Mouse (Mus musculus) limb, embryonic 11.5 days (tissue): ENCODE measurements around the gene Rerg. TPM values are rescaled to one million over a fixed set of nuclear protein-coding genes. Genes with fewer than 3 reads are reported as not detected.
A peak's percentile ranks its signal among the peaks of the same experiment; 100 is the strongest.

ENCODE experiments used
- ATAC-seq: fragments of 200-750 bp; cut with Nextera tagmentation; 2 replicates; pipeline ENCODE4 v1.8.0; 2017; ENCODE audit warnings: low read depth; ENCODE audit not compliant: insufficient number of reproducible peaks, low FRiP score, low TSS enrichment
- DNase-seq: peaks from one replicate; pipeline ENCODE4 v3.0.0-alpha.2; 2015; ENCODE audit warnings: low spot score
- H3K27ac ChIP-seq: fragments of 300-500 bp; sonication (generic); replicated peaks from 2 replicates; pipeline ENCODE4 v1.5.1; 2014; ENCODE audit warnings: low read depth, mild to moderate bottlenecking, low read length
- H3K27me3 ChIP-seq: fragments of 300-500 bp; sonication (generic); 2 replicates; pipeline ENCODE4 v1.6.1; 2014; ENCODE audit warnings: mild to moderate bottlenecking, low read length, mixed read lengths; ENCODE audit not compliant: control insufficient read depth, insufficient read depth
- H3K36me3 ChIP-seq: fragments of 300-500 bp; sonication (generic); 2 replicates; pipeline ENCODE4 v1.6.1; 2014; ENCODE audit warnings: mild to moderate bottlenecking, low read length, moderate library complexity, mixed read lengths; ENCODE audit not compliant: control insufficient read depth, insufficient read depth
- H3K4me1 ChIP-seq: fragments of 300-500 bp; sonication (generic); 2 replicates; pipeline ENCODE4 v1.6.1; 2014; ENCODE audit warnings: low read length, mixed read lengths; ENCODE audit not compliant: control insufficient read depth, insufficient read depth
- H3K4me2 ChIP-seq: fragments of 300-500 bp; sonication (generic); 2 replicates; pipeline ENCODE4 v1.6.1; 2014; ENCODE audit warnings: low read depth, mild to moderate bottlenecking, moderate library complexity; ENCODE audit not compliant: severe bottlenecking
- H3K4me3 ChIP-seq: fragments of 300-500 bp; sonication (generic); 2 replicates; pipeline ENCODE4 v1.5.1; 2014; ENCODE audit warnings: low read depth, low read length
- H3K9ac ChIP-seq: fragments of 300-500 bp; sonication (generic); 2 replicates; pipeline ENCODE4 v1.6.1; 2014; ENCODE audit warnings: mild to moderate bottlenecking, low read length
- H3K9me3 ChIP-seq: fragments of 300-500 bp; sonication (generic); 2 replicates; pipeline ENCODE4 v1.6.1; 2016; ENCODE audit warnings: low read length; ENCODE audit not compliant: control insufficient read depth
- WGBS: fragments of 180-500 bp; shearing (Covaris S2); extraction: QIAGEN DNeasy Blood & Tissue Kit; methylation state at CpG from one replicate; pipeline ENCODE4 v1.1.7; 2014; 5-methylcytosine and 5-hydroxymethylcytosine counted together
- polyA plus RNA-seq: library from polyadenylated mRNA; unstranded; fragments of >200 nt; fragmentation: Nextera tagmentation; extraction: Ambion mirVana; gene quantifications from 2 replicates; pipeline ENCODE4 v1.2.1, GENCODE M21; 2014

Rerg gene
- polyA plus RNA-seq, 1 experiment from 2014 or later: 1.3 TPM

GRCm38 (mm10) chr6:137098232-137099191, 71.8 kb downstream of the Rerg start:
- H3K4me1 ChIP-seq: no peaks in the 10 kb centered on the region
- H3K27ac ChIP-seq: no peak overlapping the region
- H3K9me3 ChIP-seq: no peaks in the 10 kb centered on the region
- no peak overlapping the region for H3K9ac ChIP-seq
- H3K4me3 ChIP-seq: no peak overlapping the region
- H3K36me3 ChIP-seq: no peaks in the 10 kb centered on the region
- peak; percentile 48 for DNase-seq
- 68% methylated on average over 18 of the region's 18 CpGs for WGBS
- H3K4me2 ChIP-seq: no peak overlapping the region
- no peaks in the 10 kb centered on the region for H3K27me3 ChIP-seq
- 0 out of 2 replicates have a peak, but pooled peaks have one; percentile 27 for ATAC-seq

DNA sequence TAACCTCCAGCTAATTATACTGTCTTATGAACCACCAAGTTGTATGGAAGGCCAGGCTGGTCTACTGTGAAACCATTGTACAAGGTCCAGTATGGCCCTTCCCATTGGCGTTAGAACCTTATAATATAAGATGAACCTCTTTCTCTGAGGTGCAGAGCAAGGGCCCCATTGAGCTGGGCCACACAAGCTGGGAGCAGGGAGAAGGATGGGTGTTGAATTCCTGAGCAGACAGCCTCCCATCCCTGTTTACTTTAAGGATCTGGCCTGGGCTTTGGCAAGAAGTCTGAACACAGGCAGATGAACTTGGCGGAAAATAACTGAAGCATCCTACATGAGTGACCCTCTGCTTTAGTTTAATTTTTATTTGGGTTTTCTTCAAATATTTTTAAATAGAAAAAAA, 75.8 kb downstream of the Rerg start:
- H3K27me3 ChIP-seq: no peaks in the 10 kb centered on the region

GRCm38 (mm10) chr6:137088469-137088868, 81.8 kb downstream of the Rerg start:
- ATAC-seq: no peak

More for the DNA sequence above, 75.8 kb downstream of the Rerg start:
- H3K4me3 ChIP-seq: no peak overlapping the region
- DNase-seq: no peak
- no peak overlapping the region for H3K9ac ChIP-seq
- no peaks in the 10 kb centered on the region for H3K36me3 ChIP-seq
- no peak for ATAC-seq
- no peaks in the 10 kb centered on the region for H3K9me3 ChIP-seq
- WGBS: 78% methylated on average over 2 of the region's 2 CpGs
- H3K27ac ChIP-seq: no peak overlapping the region
- H3K4me1 ChIP-seq: no peaks in the 10 kb centered on the region
- no peak overlapping the region for H3K4me2 ChIP-seq

DNA sequence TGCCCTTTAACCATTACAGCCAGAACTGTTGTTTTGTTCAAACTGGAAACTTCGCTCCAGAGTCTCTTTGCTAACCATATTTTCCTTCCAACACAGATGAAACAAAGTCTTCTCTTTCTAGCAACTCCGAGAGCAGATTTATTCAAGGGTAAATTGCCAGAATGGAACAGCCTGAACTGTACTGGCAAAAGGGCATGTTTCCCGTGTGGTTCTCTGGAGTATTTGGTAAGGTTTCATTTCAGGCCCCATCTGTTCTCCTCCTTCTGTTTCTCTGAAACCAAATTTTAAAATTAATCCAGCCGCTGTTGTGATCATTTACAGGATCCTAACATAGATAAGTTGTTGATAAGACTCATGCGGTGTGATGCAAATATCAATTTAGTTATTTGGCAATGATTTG, 82.3 kb downstream of the Rerg start:
- Histone ChIP-seq H3K9me3 (no peaks in the 10 kb centered on the region), H3K4me3 (no peak overlapping the region), H3K27me3 (no peaks in the 10 kb centered on the region), H3K27ac (no peak overlapping the region), H3K4me2 (no peak overlapping the region), H3K36me3 (no peaks in the 10 kb centered on the region), H3K4me1 (no peaks in the 10 kb centered on the region), H3K9ac (no peak overlapping the region)
- WGBS: 83% methylated on average over 5 of the region's 5 CpGs
- ATAC-seq: no peak
- no peak for DNase-seq

More at GRCm38 (mm10) chr6:137088469-137088868, 81.8 kb downstream of the Rerg start:
- Histone ChIP-seq H3K9me3 (no peaks in the 10 kb centered on the region), H3K4me3 (no peak overlapping the region), H3K4me2 (no peak overlapping the region), H3K36me3 (no peaks in the 10 kb centered on the region), H3K27me3 (no peaks in the 10 kb centered on the region), H3K4me1 (no peaks in the 10 kb centered on the region), H3K27ac (no peak overlapping the region), H3K9ac (no peak overlapping the region)
- DNase-seq: no peak
- 79% methylated on average over 6 of the region's 6 CpGs for WGBS

DNA sequence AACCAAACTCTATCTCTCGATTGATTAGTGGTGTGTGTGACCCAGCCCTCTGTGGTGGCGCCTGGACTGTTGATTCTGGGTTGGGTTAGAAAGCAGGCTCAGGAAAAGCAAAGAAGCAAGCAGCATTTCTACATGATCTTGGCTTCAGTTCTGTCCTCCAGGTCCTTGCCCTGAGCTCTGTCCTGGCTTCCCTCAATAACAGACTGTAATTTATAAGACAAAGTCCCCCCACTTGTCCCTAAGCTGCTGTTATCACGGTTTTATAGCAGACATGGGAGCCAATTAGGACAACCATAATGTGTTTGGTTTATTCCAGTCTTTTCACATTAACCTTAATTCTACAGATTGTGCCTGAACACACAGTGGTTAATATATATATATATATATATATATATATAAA, 82.8 kb downstream of the Rerg start:
- H3K36me3 ChIP-seq: no peaks in the 10 kb centered on the region
- no peak overlapping the region for H3K9ac ChIP-seq
- DNase-seq: no peak
- no peak overlapping the region for H3K27ac ChIP-seq
- H3K4me3 ChIP-seq: no peak overlapping the region
- H3K4me1 ChIP-seq: no peaks in the 10 kb centered on the region
- no peak overlapping the region for H3K4me2 ChIP-seq
- no peaks in the 10 kb centered on the region for H3K27me3 ChIP-seq
- WGBS: 62% methylated on average over 3 of the region's 3 CpGs
- no peak for ATAC-seq
- no peaks in the 10 kb centered on the region for H3K9me3 ChIP-seq

DNA sequence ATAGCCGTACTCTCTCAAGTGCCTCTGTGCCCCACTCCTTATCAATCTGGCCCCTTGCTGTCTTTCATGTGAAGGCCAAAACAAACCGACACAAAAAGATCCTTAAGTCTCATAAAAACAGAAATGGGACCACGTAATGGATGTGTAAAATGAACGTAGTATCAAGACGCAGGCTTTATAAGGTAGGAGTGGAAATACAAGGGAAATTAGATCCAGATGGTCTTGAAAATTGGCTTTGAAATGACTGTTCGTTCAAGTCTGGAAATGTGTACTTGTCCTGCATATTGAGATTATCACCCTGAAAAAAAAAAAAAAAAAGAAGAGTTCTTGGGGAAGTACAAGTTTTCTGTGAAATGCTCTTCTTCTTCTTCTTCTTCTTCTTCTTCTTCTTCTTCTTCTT, 90.6 kb downstream of the Rerg start:
- Histone ChIP-seq H3K9ac (no peak overlapping the region), H3K36me3 (no peaks in the 10 kb centered on the region), H3K9me3 (no peaks in the 10 kb centered on the region), H3K27ac (no peak overlapping the region), H3K27me3 (no peaks in the 10 kb centered on the region), H3K4me3 (no peak overlapping the region), H3K4me1 (no peaks in the 10 kb centered on the region), H3K4me2 (no peak overlapping the region)
- DNase-seq: no peak
- 20% methylated on average over 6 of the region's 6 CpGs for WGBS
- no peak for ATAC-seq

DNA sequence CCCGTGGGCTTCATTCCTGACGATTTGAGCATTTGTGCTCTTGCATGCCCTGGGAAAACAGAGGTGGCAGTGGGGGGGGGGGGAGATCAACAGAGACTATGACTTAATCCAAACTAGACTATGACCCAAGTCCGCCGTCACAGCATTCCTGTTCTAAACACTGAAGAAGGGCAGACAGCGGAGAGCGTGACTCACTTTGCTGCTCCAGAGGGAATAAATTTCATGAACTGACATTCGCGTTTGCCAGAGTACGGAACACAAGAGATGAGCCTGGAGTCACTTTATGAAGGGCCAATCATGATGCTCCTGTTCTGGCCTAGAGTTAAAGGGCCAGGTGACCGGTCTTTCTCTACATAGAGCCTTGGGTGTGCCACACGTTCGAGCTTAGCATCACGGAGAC, 93.6 kb downstream of the Rerg start:
- no peak overlapping the region for H3K9ac ChIP-seq
- H3K4me2 ChIP-seq: no peak overlapping the region
- no peak overlapping the region for H3K4me3 ChIP-seq
- no peaks in the 10 kb centered on the region for H3K9me3 ChIP-seq
- no peak for ATAC-seq
- no peak for DNase-seq
- H3K27ac ChIP-seq: no peak overlapping the region
- H3K36me3 ChIP-seq: no peaks in the 10 kb centered on the region
- H3K4me1 ChIP-seq: no peaks in the 10 kb centered on the region
- no peaks in the 10 kb centered on the region for H3K27me3 ChIP-seq
- 92% methylated on average over 13 of the region's 13 CpGs for WGBS

DNA sequence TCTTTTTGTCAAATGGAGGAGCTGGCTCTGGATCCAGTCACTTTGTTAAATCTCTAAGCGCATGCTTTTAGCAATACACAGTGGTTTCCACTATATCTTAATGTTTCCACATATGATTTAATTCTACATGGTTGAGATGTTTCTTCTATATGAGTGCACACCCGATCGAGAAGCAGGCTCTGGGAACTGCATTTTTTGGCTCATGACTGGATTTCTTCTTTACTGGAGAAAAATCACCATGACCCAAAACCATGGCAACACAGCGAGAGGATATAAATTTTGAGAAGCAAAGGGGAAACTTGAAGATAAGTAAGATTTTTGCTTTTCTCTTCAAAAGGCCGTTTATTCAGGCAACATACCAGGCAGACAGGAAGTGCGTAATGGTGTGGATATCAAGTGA, 94.1 kb downstream of the Rerg start:
- H3K27ac ChIP-seq: no peak overlapping the region
- H3K36me3 ChIP-seq: no peaks in the 10 kb centered on the region
- 87% methylated on average over 6 of the region's 6 CpGs for WGBS
- H3K4me3 ChIP-seq: no peak overlapping the region
- H3K9ac ChIP-seq: no peak overlapping the region
- ATAC-seq (no peak), DNase-seq (no peak)
- H3K4me2 ChIP-seq: no peak overlapping the region
- H3K9me3 ChIP-seq: no peaks in the 10 kb centered on the region
- H3K4me1 ChIP-seq: no peaks in the 10 kb centered on the region
- no peaks in the 10 kb centered on the region for H3K27me3 ChIP-seq
